Mouse (Mus musculus) midbrain, embryonic 11.5 days (tissue): Measurements from ENCODE around the gene Gm7579. TPM values are rescaled to one million over a fixed set of nuclear protein-coding genes. Genes with fewer than 3 reads are reported as not detected.
"Not testable (repeated sequence)": the region's sequence is repeated elsewhere in the genome, so short reads cannot be mapped to it uniquely, and the experiment has no call there.

Experiments used
- ATAC-seq: fragments of 200-750 bp; cut with Nextera tagmentation; 2 replicates; pipeline ENCODE4 v1.8.0; 2017; ENCODE audit warnings: moderate TSS enrichment, moderate library complexity; ENCODE audit not compliant: low FRiP score
- DNase-seq: peaks from one replicate; pipeline ENCODE4 v3.0.0; 2015; ENCODE audit warnings: low spot score; ENCODE audit errors: missing footprints
- H3K27ac ChIP-seq: fragments of 300-500 bp; sonication (generic); 2 replicates; pipeline ENCODE4 v1.5.1; 2014; ENCODE audit warnings: low read depth, low read length
- H3K27me3 ChIP-seq: fragments of 300-500 bp; sonication (generic); 2 replicates; pipeline ENCODE4 v1.6.1; 2014; ENCODE audit warnings: mild to moderate bottlenecking, low read length, moderate library complexity, mixed read lengths; ENCODE audit not compliant: control insufficient read depth, insufficient read depth
- H3K36me3 ChIP-seq: fragments of 300-500 bp; sonication (generic); 2 replicates; pipeline ENCODE4 v1.6.1; 2014; ENCODE audit warnings: mild to moderate bottlenecking, low read length, moderate library complexity, mixed read lengths; ENCODE audit not compliant: control insufficient read depth, insufficient read depth
- H3K4me1 ChIP-seq: fragments of 300-500 bp; sonication (generic); 2 replicates; pipeline ENCODE4 v1.6.1; 2014; ENCODE audit warnings: low read length; ENCODE audit not compliant: control insufficient read depth, insufficient read depth
- H3K4me2 ChIP-seq: fragments of 300-500 bp; sonication (generic); 2 replicates; pipeline ENCODE4 v1.6.1; 2014; ENCODE audit warnings: mild to moderate bottlenecking, moderate library complexity
- H3K4me3 ChIP-seq: fragments of 300-500 bp; sonication (generic); 2 replicates; pipeline ENCODE4 v1.5.1; 2014; ENCODE audit warnings: low read depth, low read length
- H3K9ac ChIP-seq: fragments of 300-500 bp; sonication (generic); 2 replicates; pipeline ENCODE4 v1.6.1; 2014; ENCODE audit warnings: low read length
- H3K9me3 ChIP-seq: fragments of 300-500 bp; sonication (generic); 2 replicates; pipeline ENCODE4 v1.6.1; 2016; ENCODE audit warnings: low read length; ENCODE audit not compliant: control insufficient read depth
- WGBS: fragments of 180-500 bp; shearing (Covaris S2); extraction: QIAGEN DNeasy Blood & Tissue Kit; methylation state at CpG from one replicate; pipeline ENCODE4 v1.1.7; 2014; 5-methylcytosine and 5-hydroxymethylcytosine counted together
- polyA plus RNA-seq: library from polyadenylated mRNA; unstranded; fragments of >200 nt; fragmentation: Nextera tagmentation; extraction: Ambion mirVana; gene quantifications from 2 replicates; pipeline ENCODE4 v1.2.1, GENCODE M21; 2014

Gm7579 gene
- polyA plus RNA-seq, 1 experiment from 2014 or later = not detected

DNA sequence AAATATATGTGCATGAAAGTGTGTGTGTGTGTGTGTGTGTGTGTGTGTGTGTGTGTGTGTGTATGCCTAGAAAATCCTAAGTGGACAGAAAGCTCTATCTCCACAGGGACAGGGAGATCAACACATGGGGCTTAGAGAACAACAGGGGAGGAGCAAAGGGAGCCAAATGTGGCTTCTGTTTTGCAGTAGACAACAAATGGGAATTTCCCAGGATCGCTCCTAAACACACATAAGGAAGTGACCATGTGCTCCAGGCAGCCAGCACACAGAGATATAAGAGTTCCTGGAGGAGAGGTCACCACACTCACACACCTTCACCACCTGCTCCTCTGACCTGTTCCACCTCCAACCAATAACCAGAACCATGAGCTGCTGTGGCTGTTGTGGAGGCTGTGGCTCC is 10.6 kb upstream of the Gm7579 start, which contains the start of gene Krtap5-3:
TSS of gene Krtap5-3 (plus strand) at position 301 of the 400 bp plus-strand sequence.
- Histone ChIP-seq H3K27ac (no peak within 1 kb of the TSS), H3K4me1 (no peaks in the 10 kb centered on the region), H3K4me3 (no peak within 1 kb of the TSS), H3K4me2 (no peak within 1 kb of the TSS), H3K9ac (no peak within 1 kb of the TSS), H3K27me3 (no peaks in the 10 kb centered on the region), H3K9me3 (no peaks in the 10 kb centered on the region), H3K36me3 (no peaks in the 10 kb centered on the region)
- 79% methylated on average over 1 of the region's 1 CpGs for WGBS
- DNase-seq (no peak), ATAC-seq (no peak)

GRCm38 (mm10) chr7:142205488-142205887 is 6.2 kb upstream of the Gm7579 start:
- Histone ChIP-seq H3K27ac (no peak overlapping the region), H3K4me2 (no peak overlapping the region), H3K4me3 (no peak overlapping the region), H3K27me3 (no peaks in the 10 kb centered on the region), H3K36me3 (no peaks in the 10 kb centered on the region), H3K4me1 (no peaks in the 10 kb centered on the region), H3K9me3 (no peaks in the 10 kb centered on the region), H3K9ac (no peak overlapping the region)
- no peak for ATAC-seq
- no peak for DNase-seq

DNA sequence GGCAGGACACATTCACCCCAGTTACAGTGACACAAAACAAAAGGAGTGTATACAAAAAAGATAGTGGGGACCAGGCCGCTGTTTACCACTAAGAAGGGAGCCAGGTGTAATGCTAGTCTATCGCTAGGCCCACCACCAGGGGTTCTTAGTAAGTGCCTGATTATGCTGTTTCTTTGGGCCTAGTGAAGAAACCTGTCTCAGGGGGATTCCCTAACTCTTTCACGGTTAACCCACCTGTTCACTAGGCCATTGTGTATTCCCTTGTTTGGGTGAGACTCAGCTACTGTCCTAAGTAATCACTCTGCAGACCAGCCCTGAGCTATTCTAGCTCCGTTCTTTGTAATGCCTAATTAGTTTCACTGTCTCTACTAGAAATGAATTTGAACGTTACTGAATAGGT is 4.8 kb upstream of the Gm7579 start:
- H3K9ac ChIP-seq, H3K27me3 ChIP-seq, H3K4me2 ChIP-seq, DNase-seq, H3K4me1 ChIP-seq, H3K4me3 ChIP-seq, ATAC-seq, H3K9me3 ChIP-seq, H3K27ac ChIP-seq, H3K36me3 ChIP-seq: not testable (repeated sequence)
- 76% methylated on average over 5 of the region's 5 CpGs for WGBS

DNA sequence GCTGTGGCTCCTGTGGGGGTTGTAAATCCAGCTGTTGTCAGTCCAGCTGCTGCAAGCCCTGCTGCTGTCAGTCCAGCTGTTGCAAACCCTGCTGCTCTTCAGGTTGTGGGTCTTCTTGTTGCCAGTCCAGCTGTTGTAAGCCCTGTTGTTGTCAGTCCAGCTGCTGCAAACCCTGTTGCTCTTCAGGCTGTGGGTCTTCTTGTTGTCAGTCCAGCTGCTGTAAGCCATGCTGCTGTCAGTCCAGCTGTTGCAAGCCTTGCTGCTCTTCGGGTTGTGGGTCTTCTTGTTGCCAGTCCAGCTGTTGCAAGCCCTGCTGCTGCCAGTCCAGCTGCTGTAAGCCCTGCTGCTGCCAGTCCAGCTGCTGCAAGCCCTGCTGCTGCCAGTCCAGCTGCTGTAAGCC is 477 bp downstream of the Gm7579 start:
- H3K4me2 ChIP-seq, H3K36me3 ChIP-seq, H3K4me1 ChIP-seq, DNase-seq, H3K9ac ChIP-seq, ATAC-seq, H3K27ac ChIP-seq, H3K9me3 ChIP-seq, H3K27me3 ChIP-seq, H3K4me3 ChIP-seq: not testable (repeated sequence)
- 59% methylated on average over 1 of the region's 1 CpGs for WGBS

DNA sequence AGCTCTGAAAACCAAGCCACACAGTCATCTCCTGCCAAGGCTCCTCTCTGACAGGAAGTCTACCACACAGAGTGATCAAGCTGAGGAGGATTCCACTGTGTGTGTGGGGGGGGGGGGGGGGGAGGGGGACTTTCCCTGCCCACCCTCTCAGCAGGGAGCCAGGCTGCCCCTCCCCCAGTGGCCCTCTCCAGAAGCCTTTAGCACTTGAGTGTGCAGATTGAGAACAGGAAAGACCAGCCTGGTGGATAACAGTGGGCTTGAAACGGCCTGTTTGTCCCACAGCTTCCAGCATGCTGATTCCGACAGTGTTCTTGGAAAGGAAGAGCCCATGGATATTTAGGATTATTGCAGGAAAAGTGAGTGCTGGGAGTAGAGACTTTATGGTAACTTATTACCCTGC is 12.9 kb downstream of the Gm7579 start:
- Histone ChIP-seq H3K4me2 (no peak overlapping the region), H3K9me3 (no peaks in the 10 kb centered on the region), H3K4me3 (no peak overlapping the region), H3K9ac (no peak overlapping the region), H3K36me3 (no peaks in the 10 kb centered on the region), H3K27me3 (no peaks in the 10 kb centered on the region), H3K27ac (no peak overlapping the region), H3K4me1 (no peaks in the 10 kb centered on the region)
- DNase-seq (no peak), ATAC-seq (no peak)
- 59% methylated on average over 2 of the region's 2 CpGs for WGBS

GRCm38 (mm10) chr7:142229871-142230270 is 18.2 kb downstream of the Gm7579 start, which contains the start of gene Krtap5-5:
Gene Krtap5-5 (minus strand): TSS chr7:142229971.
- WGBS = 65% methylated on average over 3 of the region's 3 CpGs
- not testable (repeated sequence) for H3K27me3 ChIP-seq, H3K9ac ChIP-seq, H3K4me2 ChIP-seq, ATAC-seq, H3K27ac ChIP-seq, H3K4me1 ChIP-seq, DNase-seq, H3K36me3 ChIP-seq, H3K9me3 ChIP-seq, H3K4me3 ChIP-seq

DNA sequence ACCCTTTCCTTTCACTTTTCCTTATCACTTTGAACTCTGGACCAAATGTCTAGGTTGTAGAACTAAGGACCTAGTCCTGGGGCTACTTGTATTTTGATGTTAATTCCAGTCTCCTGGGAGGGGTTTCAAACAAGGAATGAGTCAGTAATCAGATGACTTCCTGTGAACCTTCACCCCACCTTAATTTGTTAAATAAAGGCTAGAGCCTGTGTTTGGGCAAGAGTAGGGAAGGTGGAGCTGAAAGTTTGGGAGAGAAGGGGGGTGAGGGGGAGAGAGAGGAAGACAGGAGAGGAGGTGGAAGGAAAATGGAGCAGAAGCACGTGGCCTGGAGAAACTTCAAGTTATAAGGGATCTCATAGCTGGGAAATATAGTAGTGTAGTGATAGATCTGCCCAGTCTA is 19.9 kb downstream of the Gm7579 start:
- no peak for DNase-seq
- H3K4me1 ChIP-seq = no peaks in the 10 kb centered on the region
- H3K9me3 ChIP-seq = no peaks in the 10 kb centered on the region; the same call in 1 of the 2 replicates
- H3K27ac ChIP-seq = no peak overlapping the region
- no peak overlapping the region for H3K9ac ChIP-seq
- no peaks in the 10 kb centered on the region for H3K27me3 ChIP-seq
- WGBS = 30% methylated on average over 1 of the region's 1 CpGs
- H3K36me3 ChIP-seq = no peaks in the 10 kb centered on the region
- no peak for ATAC-seq
- no peak overlapping the region for H3K4me2 ChIP-seq
- H3K4me3 ChIP-seq = no peak overlapping the region

DNA sequence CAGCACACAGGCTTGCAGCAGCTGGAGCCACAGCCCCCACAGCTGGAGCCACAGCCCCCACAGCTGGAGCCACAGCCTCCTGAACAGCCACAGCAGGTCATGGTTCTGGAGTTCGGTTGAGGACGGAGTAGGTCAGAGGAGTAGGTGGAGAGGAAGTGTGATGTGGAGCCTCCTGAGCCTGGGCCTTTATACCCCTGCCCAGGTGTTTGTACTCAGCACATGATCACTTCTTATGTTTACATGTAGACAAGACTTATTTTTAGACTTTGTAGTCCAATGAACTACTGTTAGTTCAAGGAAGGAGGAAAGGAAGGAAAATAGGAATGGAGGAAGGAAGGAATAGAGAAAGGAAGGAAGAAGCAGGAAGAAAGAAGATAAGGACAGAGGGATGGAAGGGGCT is 29.3 kb downstream of the Gm7579 start, which contains the start of gene Gm40460:
TSS of gene Gm40460 (minus strand) at position 101 of the 400 bp plus-strand sequence.
- 53% methylated on average over 2 of the region's 2 CpGs for WGBS
- no peak within 1 kb of the TSS for H3K4me3 ChIP-seq
- DNase-seq (no peak), ATAC-seq (no peak)
- H3K4me1 ChIP-seq = no peaks in the 10 kb centered on the region
- no peaks in the 10 kb centered on the region for H3K36me3 ChIP-seq
- no peak within 1 kb of the TSS for H3K9ac ChIP-seq
- no peak within 1 kb of the TSS for H3K27ac ChIP-seq
- H3K4me2 ChIP-seq = no peak within 1 kb of the TSS
- no peaks in the 10 kb centered on the region for H3K9me3 ChIP-seq
- H3K27me3 ChIP-seq = no peaks in the 10 kb centered on the region

- WGBS = 0% methylated on average over 1 of the region's 1 CpGs
- Histone ChIP-seq H3K27ac (no peak overlapping the region), H3K4me1 (no peaks in the 10 kb centered on the region), H3K9ac (no peak overlapping the region), H3K27me3 (no peaks in the 10 kb centered on the region), H3K4me3 (no peak overlapping the region), H3K9me3 (no peaks in the 10 kb centered on the region), H3K36me3 (no peaks in the 10 kb centered on the region), H3K4me2 (no peak overlapping the region)
- DNase-seq = no peak
- ATAC-seq = no peak
Observed at GRCm38 (mm10) chr7:142249824-142250223, 38.2 kb downstream of the Gm7579 start.

DNA sequence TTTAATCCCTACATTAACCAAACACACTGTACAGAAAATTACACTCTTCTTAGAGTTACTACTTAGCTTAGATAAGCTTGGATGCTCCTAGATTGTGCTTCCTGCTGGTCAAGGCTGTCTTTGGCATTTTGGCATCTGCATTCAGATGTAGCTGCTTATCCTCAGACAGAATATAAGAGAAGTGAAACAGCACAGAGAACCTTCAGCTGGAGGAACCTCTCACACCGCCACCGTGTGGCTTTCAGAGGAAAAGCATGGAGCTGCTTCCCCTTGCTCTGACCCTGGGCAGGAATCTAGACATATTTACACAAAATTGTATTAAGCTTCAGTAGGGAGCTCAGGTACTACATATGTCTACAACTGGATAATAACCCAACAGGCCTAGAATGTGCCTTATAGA is 43.9 kb downstream of the Gm7579 start:
- Histone ChIP-seq H3K27me3 (no peaks in the 10 kb centered on the region), H3K9me3 (no peaks in the 10 kb centered on the region), H3K4me3 (no peak overlapping the region), H3K36me3 (no peaks in the 10 kb centered on the region), H3K4me1 (no peaks in the 10 kb centered on the region), H3K4me2 (no peak overlapping the region), H3K27ac (no peak overlapping the region), H3K9ac (no peak overlapping the region)
- WGBS = 2% methylated on average over 2 of the region's 2 CpGs
- ATAC-seq = no peak
- DNase-seq = no peak
